Mouse (Mus musculus) lung, adult 2 months (tissue): ENCODE results near the gene Slfn8.

Experiments used
- CTCF ChIP-seq: fragments of 200-500 bp; IDR thresholded peaks from 2 replicates; pipeline ENCODE4 v1.5.1; 2011; ENCODE audit warnings: mild to moderate bottlenecking, low read length, control low read depth; ENCODE audit not compliant: insufficient read depth
- POLR2A ChIP-seq: fragments of 200-500 bp; IDR thresholded peaks from 2 replicates; pipeline ENCODE4 v1.6.1; 2011; ENCODE audit warnings: low read depth, mild to moderate bottlenecking, control low read depth, low read length, borderline replicate concordance; ENCODE audit errors: extremely low read depth

GRCm38 (mm10) chr11:83063126-83063525, 42.5 kb upstream of the Slfn8 start:
- TF ChIP-seq POLR2A (no peak), CTCF (no peak)
